Mouse (Mus musculus) lung, adult 2 months (tissue): ENCODE measurements at regions not wholly inside any gene's neighbourhood (a gene's known extent, or its start where the extent isn't known, plus 50 kb on each side); places are given as distances from the start of the nearest gene placed in this dataset.

Experiments
- DNase-seq: peaks from one replicate; pipeline ENCODE4 v3.0.0; 2022
- H3K4me1 ChIP-seq: fragments of 200-500 bp; 2 replicates; pipeline ENCODE4 v1.6.1; 2011; ENCODE audit warnings: low read length; ENCODE audit not compliant: control insufficient read depth, insufficient read depth
- H3K4me3 ChIP-seq: fragments of 200-500 bp; replicated peaks from 2 replicates; pipeline ENCODE3; 2011; ENCODE audit warnings: low read depth, mild to moderate bottlenecking, control low read depth, low read length; ENCODE audit errors: extremely low read depth
- CTCF ChIP-seq: fragments of 200-500 bp; IDR thresholded peaks from 2 replicates; pipeline ENCODE4 v1.5.1; 2011; ENCODE audit warnings: mild to moderate bottlenecking, low read length, control low read depth; ENCODE audit not compliant: insufficient read depth
- POLR2A ChIP-seq: fragments of 200-500 bp; IDR thresholded peaks from 2 replicates; pipeline ENCODE4 v1.6.1; 2011; ENCODE audit warnings: low read depth, mild to moderate bottlenecking, control low read depth, low read length, borderline replicate concordance; ENCODE audit errors: extremely low read depth
- WGBS: fragments of 180-500 bp; shearing (Covaris S2); methylation state at CpG from one replicate; pipeline ENCODE4 v1.1.7; 2018; 5-methylcytosine and 5-hydroxymethylcytosine counted together

GRCm38 (mm10) chr10:102943156-102943555 is 86.9 kb downstream of the Alx1 start:
- no peak for TF ChIP-seq CTCF
- no peak for TF ChIP-seq POLR2A
- Histone ChIP-seq H3K4me1 (no peaks in the 10 kb centered on the region), H3K4me3 (no peak overlapping the region)
- no peak for DNase-seq

GRCm38 (mm10) chr10:102940823-102941519 is 89.0 kb downstream of the Alx1 start:
- no peak overlapping the region for H3K4me3 ChIP-seq
- TF ChIP-seq POLR2A: no peak
- no peak for TF ChIP-seq CTCF
- H3K4me1 ChIP-seq: no peaks in the 10 kb centered on the region
- DNase-seq: no peak

GRCm38 (mm10) chr10:102931445-102931844 is 98.6 kb downstream of the Alx1 start:
- WGBS: 49% methylated on average over 3 of the region's 3 CpGs
- Histone ChIP-seq H3K4me3 (no peak overlapping the region), H3K4me1 (no peaks in the 10 kb centered on the region)
- TF ChIP-seq POLR2A (no peak), CTCF (no peak)
- DNase-seq: no peak

GRCm38 (mm10) chr10:102928651-102929050 is 101.4 kb downstream of the Alx1 start:
- TF ChIP-seq CTCF: no peak
- WGBS: 34% methylated on average over 1 of the region's 1 CpGs
- no peak overlapping the region for H3K4me3 ChIP-seq
- no peak for DNase-seq
- no peaks in the 10 kb centered on the region for H3K4me1 ChIP-seq

- 21% methylated on average over 2 of the region's 2 CpGs for WGBS
Observed at GRCm38 (mm10) chr10:102897368-102897767, 132.6 kb downstream of the Alx1 start.

GRCm38 (mm10) chr10:102895952-102896351 is 134.1 kb downstream of the Alx1 start:
- Histone ChIP-seq H3K4me3 (no peak overlapping the region), H3K4me1 (no peaks in the 10 kb centered on the region)
- DNase-seq: no peak
- TF ChIP-seq POLR2A: no peak
- TF ChIP-seq CTCF: no peak
- 9% methylated on average over 1 of the region's 1 CpGs for WGBS

More at GRCm38 (mm10) chr10:102897368-102897767, 132.6 kb downstream of the Alx1 start:
- H3K4me3 ChIP-seq: no peak overlapping the region
- no peak for DNase-seq
- TF ChIP-seq CTCF (no peak), POLR2A (no peak)
- no peaks in the 10 kb centered on the region for H3K4me1 ChIP-seq

- no peak for DNase-seq
- TF ChIP-seq CTCF (no peak), POLR2A (no peak)
- Histone ChIP-seq H3K4me1 (no peaks in the 10 kb centered on the region), H3K4me3 (no peak overlapping the region)
- 87% methylated on average over 3 of the region's 3 CpGs for WGBS
Observed at GRCm38 (mm10) chr10:102892373-102892772, 137.6 kb downstream of the Alx1 start.

- DNase-seq: no peak
- no peaks in the 10 kb centered on the region for H3K4me1 ChIP-seq
- TF ChIP-seq POLR2A (no peak), CTCF (no peak)
- H3K4me3 ChIP-seq: no peak overlapping the region
- WGBS: 83% methylated on average over 3 of the region's 3 CpGs
Observed at GRCm38 (mm10) chr10:102889709-102890108, 140.3 kb downstream of the Alx1 start.

GRCm38 (mm10) chr10:102881824-102882438 is 148.1 kb downstream of the Alx1 start:
- TF ChIP-seq CTCF (no peak), POLR2A (no peak)
- WGBS: 59% methylated on average over 6 of the region's 6 CpGs
- no peak for DNase-seq
- Histone ChIP-seq H3K4me3 (no peak overlapping the region), H3K4me1 (no peaks in the 10 kb centered on the region)

- Histone ChIP-seq H3K4me3 (no peak overlapping the region), H3K4me1 (no peaks in the 10 kb centered on the region)
- 29% methylated on average over 11 of the region's 11 CpGs for WGBS
- no peak for DNase-seq
- TF ChIP-seq POLR2A (no peak), CTCF (no peak)
Observed at GRCm38 (mm10) chr10:102878010-102878409, 152.0 kb downstream of the Alx1 start.
